Mouse (Mus musculus) cerebellum, adult 11 months (tissue): ENCODE results near the gene Dand5.
A peak's percentile ranks its signal among the peaks of the same experiment; 100 is the strongest.

ENCODE experiments used
- DNase-seq: peaks from one replicate; pipeline ENCODE4 v3.0.0; 2022

Gene Dand5

DNA sequence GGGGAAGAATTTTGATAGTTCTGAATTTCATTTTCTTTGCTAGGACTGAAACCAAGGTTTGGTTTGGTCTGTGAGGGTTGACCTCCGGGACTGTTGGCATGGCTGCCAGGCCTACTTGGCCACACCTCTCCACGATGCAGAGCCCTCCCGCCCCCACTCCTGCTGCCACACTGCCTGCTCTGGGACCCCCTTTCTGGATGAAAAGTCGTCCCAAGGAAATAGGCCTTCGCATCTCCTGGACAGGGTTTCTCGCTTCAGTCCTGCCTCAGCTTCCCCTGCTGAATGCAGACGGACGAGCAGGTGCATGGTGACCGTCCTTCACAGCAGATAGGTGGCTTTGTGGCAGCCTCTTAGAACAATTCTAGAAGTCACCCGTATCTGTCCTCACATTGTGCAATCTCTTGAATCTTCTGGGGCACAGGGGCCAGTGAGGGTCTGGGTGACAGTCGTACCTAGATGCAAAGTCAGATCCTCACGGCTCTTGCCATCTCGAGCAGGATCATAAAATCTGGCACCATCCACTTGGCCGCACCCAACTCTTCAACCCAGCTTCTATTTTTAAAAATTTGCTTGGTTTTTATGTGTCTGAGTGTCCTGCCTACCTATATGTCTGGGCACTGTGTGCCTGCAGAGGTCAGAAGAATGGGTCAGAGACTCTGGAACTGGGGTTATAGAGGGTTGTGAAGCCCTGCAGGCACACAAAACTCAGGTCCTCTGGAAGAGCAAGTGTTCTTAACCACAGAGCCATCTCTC lies 54.1 kb downstream of the Dand5 start:
- DNase-seq = no peak

GRCm38 (mm10) chr8:84767221-84767620 lies 55.4 kb downstream of the Dand5 start:
- peak; percentile 36 for DNase-seq

DNA sequence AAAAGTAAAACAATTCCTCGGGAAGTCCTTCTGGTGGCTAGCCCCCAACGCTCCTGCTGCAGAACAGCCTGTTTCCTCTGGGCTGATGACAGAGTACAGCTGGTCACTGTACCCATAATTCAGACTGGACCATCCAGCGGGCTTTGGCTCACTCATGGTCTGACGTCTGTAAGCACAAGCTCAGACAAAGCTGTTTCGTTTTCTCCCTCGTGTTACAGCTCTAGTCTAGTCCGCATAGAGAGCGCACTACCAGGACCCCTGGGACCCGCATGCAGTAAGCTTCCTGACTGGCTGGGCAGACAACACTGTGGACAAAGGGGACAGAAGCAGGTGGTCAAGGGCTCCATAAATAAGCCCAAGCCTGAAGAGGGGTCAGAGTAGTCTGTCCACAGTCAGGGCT lies 56.2 kb downstream of the Dand5 start:
- no peak for DNase-seq

DNA sequence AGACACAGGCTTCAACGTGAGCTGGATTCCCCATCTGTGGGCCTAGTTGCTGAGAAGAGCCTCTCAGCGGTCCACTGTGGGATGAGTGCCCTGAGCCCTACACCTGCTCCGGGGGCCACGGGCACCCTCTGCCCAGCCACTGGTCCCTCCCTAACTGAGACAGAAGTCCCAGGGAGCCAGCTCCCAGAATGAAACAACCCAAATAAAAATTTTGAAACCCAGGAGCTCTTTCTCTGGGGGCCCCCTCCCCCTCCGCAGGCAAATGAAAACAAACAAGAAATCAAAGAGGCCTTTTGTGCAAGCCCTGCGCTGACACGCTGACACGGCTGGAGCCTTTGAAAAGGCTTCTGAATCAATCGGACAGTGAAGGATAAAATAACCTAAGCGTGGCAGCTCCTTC lies 57.0 kb downstream of the Dand5 start:
- no peak for DNase-seq
